Mouse (Mus musculus) heart, embryonic 14.5 days (tissue): ENCODE data around the gene Abhd17c. TPM values are rescaled to one million over a fixed set of nuclear protein-coding genes. Genes with fewer than 3 reads are reported as not detected.

Source experiments
- ATAC-seq: fragments of 200-750 bp; cut with Nextera tagmentation; 2 replicates; pipeline ENCODE4 v1.8.0; 2017; ENCODE audit warnings: low read depth, moderate TSS enrichment; ENCODE audit not compliant: insufficient number of reproducible peaks, insufficient read depth, low FRiP score
- H3K27ac ChIP-seq, 2 experiments: fragments of 200-500 bp in 1 of 2; fragments of 300-500 bp in 1 of 2; sonication (generic) in 1 of 2; replicated peaks in 1 of 2; 2 replicates each; pipeline ENCODE4 v1.5.1; 2012 to 2014; ENCODE audit warnings: low read depth in 2 of 2, low read length in 2 of 2, control low read depth in 1 of 2, mild to moderate bottlenecking in 1 of 2, mixed read lengths in 1 of 2; ENCODE audit not compliant: control insufficient read depth in 1 of 2, insufficient read depth in 1 of 2
- H3K27me3 ChIP-seq: fragments of 300-500 bp; sonication (generic); 2 replicates; pipeline ENCODE4 v1.6.1; 2014; ENCODE audit warnings: mild to moderate bottlenecking, low read length, control low read depth; ENCODE audit not compliant: control insufficient read depth, insufficient read depth
- H3K36me3 ChIP-seq: fragments of 300-500 bp; sonication (generic); 2 replicates; pipeline ENCODE4 v1.6.1; 2014; ENCODE audit warnings: mild to moderate bottlenecking, control low read depth, low read length, mixed read lengths; ENCODE audit not compliant: control insufficient read depth, insufficient read depth
- H3K4me1 ChIP-seq, 2 experiments: fragments of 200-500 bp in 1 of 2; fragments of 300-500 bp in 1 of 2; sonication (generic) in 1 of 2; 2 replicates each; pipeline ENCODE4 v1.6.1; 2012 to 2014; ENCODE audit warnings: low read length in 2 of 2, control low read depth in 1 of 2, mixed read lengths in 1 of 2; ENCODE audit not compliant: control insufficient read depth in 2 of 2, insufficient read depth in 2 of 2
- H3K4me2 ChIP-seq: fragments of 300-500 bp; sonication (generic); 2 replicates; pipeline ENCODE4 v1.6.1; 2014; ENCODE audit warnings: mild to moderate bottlenecking, low read length
- H3K4me3 ChIP-seq, 2 experiments: fragments of 200-500 bp in 1 of 2; fragments of 300-500 bp in 1 of 2; sonication (generic) in 1 of 2; 2 replicates each; pipeline ENCODE4 v1.5.1; 2012 to 2014; ENCODE audit warnings: low read length in 2 of 2, mild to moderate bottlenecking in 2 of 2, control low read depth in 1 of 2, low read depth in 1 of 2, moderate library complexity in 1 of 2; ENCODE audit not compliant: control insufficient read depth in 1 of 2, insufficient read depth in 1 of 2
- H3K9ac ChIP-seq: fragments of 300-500 bp; sonication (generic); 2 replicates; pipeline ENCODE4 v1.6.1; 2014; ENCODE audit warnings: mild to moderate bottlenecking, low read length
- H3K9me3 ChIP-seq: fragments of 300-500 bp; sonication (generic); 2 replicates; pipeline ENCODE4 v1.6.1; 2016; ENCODE audit warnings: low read length, control low read depth; ENCODE audit not compliant: control insufficient read depth
- WGBS: fragments of 180-500 bp; shearing (Covaris S2); extraction: QIAGEN DNeasy Blood & Tissue Kit; methylation state at CpG from one replicate; pipeline ENCODE4 v1.1.7; 2014; 5-methylcytosine and 5-hydroxymethylcytosine counted together
- polyA plus RNA-seq: library from polyadenylated mRNA; unstranded; fragments of >200 nt; fragmentation: Nextera tagmentation; extraction: Ambion mirVana; gene quantifications from 2 replicates; pipeline ENCODE4 v1.2.1, GENCODE M21; 2014

The Abhd17c gene
- polyA plus RNA-seq, 1 experiment from 2014 or later: 82.0 TPM

GRCm38 (mm10) chr7:84106942-84107341 is 44.8 kb downstream of the Abhd17c start:
- H3K4me2 ChIP-seq: no peak overlapping the region
- WGBS: 96% methylated on average over 1 of the region's 1 CpGs
- H3K27me3 ChIP-seq: no peaks in the 10 kb centered on the region
- no peak for ATAC-seq
- H3K4me1 ChIP-seq: peaks cover 3 to 7% of the 10 kb centered on the region in 2 experiments
- no peak overlapping the region for H3K27ac ChIP-seq
- no peak overlapping the region for H3K4me3 ChIP-seq
- peaks cover 27% of the 10 kb centered on the region for H3K36me3 ChIP-seq
- H3K9ac ChIP-seq: no peak overlapping the region
- H3K9me3 ChIP-seq: no peaks in the 10 kb centered on the region

- no peaks in the 10 kb centered on the region for H3K4me1 ChIP-seq
- WGBS: 91% methylated on average over 1 of the region's 1 CpGs
Observed at GRCm38 (mm10) chr7:84102589-84102988, 49.1 kb downstream of the Abhd17c start.

GRCm38 (mm10) chr7:84100672-84101071 is 51.0 kb downstream of the Abhd17c start:
- H3K36me3 ChIP-seq: no peaks in the 10 kb centered on the region
- no peak overlapping the region for H3K27ac ChIP-seq
- H3K27me3 ChIP-seq: no peaks in the 10 kb centered on the region
- no peak overlapping the region for H3K4me2 ChIP-seq
- ATAC-seq: no peak
- no peak overlapping the region for H3K9ac ChIP-seq
- peaks cover 2 to 3% of the 10 kb centered on the region in 2 experiments; a peak in 3 of 4 replicates for H3K4me1 ChIP-seq
- no peaks in the 10 kb centered on the region for H3K9me3 ChIP-seq
- 82% methylated on average over 3 of the region's 3 CpGs for WGBS
- H3K4me3 ChIP-seq: no peak overlapping the region

More at GRCm38 (mm10) chr7:84102589-84102988, 49.1 kb downstream of the Abhd17c start:
- Histone ChIP-seq H3K36me3 (0 out of 2 replicates have a peak, but pooled peaks cover 2% of the 10 kb centered on the region), H3K9me3 (no peaks in the 10 kb centered on the region), H3K27ac (no peak overlapping the region), H3K9ac (no peak overlapping the region), H3K4me2 (no peak overlapping the region), H3K27me3 (no peaks in the 10 kb centered on the region), H3K4me3 (no peak overlapping the region)
- no peak for ATAC-seq

GRCm38 (mm10) chr7:84098098-84098497 is 53.6 kb downstream of the Abhd17c start:
- H3K9ac ChIP-seq: no peak overlapping the region
- H3K27ac ChIP-seq: no peak overlapping the region
- H3K4me1 ChIP-seq: peaks cover 2 to 3% of the 10 kb centered on the region in 2 experiments; a peak in 3 of 4 replicates
- no peak for ATAC-seq
- H3K9me3 ChIP-seq: no peaks in the 10 kb centered on the region
- no peak overlapping the region for H3K4me3 ChIP-seq
- no peak overlapping the region for H3K4me2 ChIP-seq
- H3K27me3 ChIP-seq: no peaks in the 10 kb centered on the region
- H3K36me3 ChIP-seq: no peaks in the 10 kb centered on the region
- WGBS: 90% methylated on average over 1 of the region's 1 CpGs

GRCm38 (mm10) chr7:84096501-84096900 is 55.2 kb downstream of the Abhd17c start:
- no peak overlapping the region for H3K9ac ChIP-seq
- no peak overlapping the region for H3K4me3 ChIP-seq
- H3K27ac ChIP-seq: no peak overlapping the region
- H3K4me1 ChIP-seq: peaks cover 2 to 3% of the 10 kb centered on the region in 2 experiments; a peak in 3 of 4 replicates
- no peak overlapping the region for H3K4me2 ChIP-seq
- no peaks in the 10 kb centered on the region for H3K27me3 ChIP-seq
- H3K9me3 ChIP-seq: no peaks in the 10 kb centered on the region
- 39% methylated on average over 6 of the region's 6 CpGs for WGBS
- H3K36me3 ChIP-seq: no peaks in the 10 kb centered on the region
- no peak for ATAC-seq

GRCm38 (mm10) chr7:84090793-84091192 is 60.9 kb downstream of the Abhd17c start:
- WGBS: 45% methylated on average over 4 of the region's 4 CpGs
- ATAC-seq: no peak
- Histone ChIP-seq H3K36me3 (no peaks in the 10 kb centered on the region), H3K4me2 (no peak overlapping the region), H3K27ac (no peak overlapping the region), H3K4me3 (no peak overlapping the region), H3K9me3 (no peaks in the 10 kb centered on the region), H3K9ac (no peak overlapping the region), H3K27me3 (peaks cover 24% of the 10 kb centered on the region), H3K4me1 (peaks cover 4 to 10% of the 10 kb centered on the region in 2 experiments; a peak in 2 of 4 replicates)

GRCm38 (mm10) chr7:84089777-84090176 is 61.9 kb downstream of the Abhd17c start:
- Histone ChIP-seq H3K27me3 (peaks cover 34% of the 10 kb centered on the region), H3K36me3 (no peaks in the 10 kb centered on the region), H3K4me3 (no peak overlapping the region), H3K27ac (no peak overlapping the region), H3K4me1 (peaks cover 9 to 16% of the 10 kb centered on the region in 2 experiments; a peak in 2 of 4 replicates), H3K4me2 (no peak overlapping the region), H3K9me3 (no peaks in the 10 kb centered on the region), H3K9ac (no peak overlapping the region)
- ATAC-seq: no peak
- 17% methylated on average over 1 of the region's 1 CpGs for WGBS

- no peak overlapping the region for H3K4me3 ChIP-seq
- WGBS: 5% methylated on average over 4 of the region's 4 CpGs
- no peak overlapping the region for H3K9ac ChIP-seq
- H3K27me3 ChIP-seq: peaks cover 35% of the 10 kb centered on the region
- no peak overlapping the region for H3K27ac ChIP-seq
- H3K4me2 ChIP-seq: no peak overlapping the region
- H3K36me3 ChIP-seq: no peaks in the 10 kb centered on the region
- peaks cover 9 to 16% of the 10 kb centered on the region in 2 experiments; a peak in 2 of 4 replicates for H3K4me1 ChIP-seq
- no peak for ATAC-seq
- no peaks in the 10 kb centered on the region for H3K9me3 ChIP-seq
Observed at GRCm38 (mm10) chr7:84088971-84089370, 62.7 kb downstream of the Abhd17c start.
